Mouse (Mus musculus) lung, postnatal 0 days (tissue): ENCODE measurements around the gene Nme9.

Experiments used
- CTCF ChIP-seq: IDR thresholded peaks from 2 replicates; pipeline ENCODE4 v1.5.1; 2016; ENCODE audit warnings: antibody characterized with exemption, mild to moderate bottlenecking
- EP300 ChIP-seq: IDR thresholded peaks from 2 replicates; pipeline ENCODE4 v1.6.1; 2016; ENCODE audit warnings: antibody characterized with exemption, mild to moderate bottlenecking, control low read depth

GRCm38 (mm10) chr9:99484632-99485031 lies 33.4 kb downstream of the Nme9 start:
- TF ChIP-seq CTCF (no peak), EP300 (no peak)
